Mouse (Mus musculus) embryonic facial prominence, embryonic 12.5 days (tissue): ENCODE results near the gene Arpc5l. TPM values are rescaled to one million over a fixed set of nuclear protein-coding genes. Genes with fewer than 3 reads are reported as not detected.

Experiments used
- ATAC-seq: fragments of 200-750 bp; cut with Nextera tagmentation; 2 replicates; pipeline ENCODE4 v1.8.0; 2017; ENCODE audit not compliant: insufficient number of reproducible peaks, insufficient read depth, low FRiP score, low TSS enrichment
- H3K27ac ChIP-seq: fragments of 300-500 bp; sonication (generic); 2 replicates; pipeline ENCODE4 v1.5.1; 2016; ENCODE audit warnings: mild to moderate bottlenecking
- H3K27me3 ChIP-seq: fragments of 300-500 bp; sonication (generic); 2 replicates; pipeline ENCODE4 v1.6.1; 2016; ENCODE audit warnings: mild to moderate bottlenecking, moderate library complexity
- H3K36me3 ChIP-seq: fragments of 300-500 bp; sonication (generic); 2 replicates; pipeline ENCODE4 v1.6.1; 2016; ENCODE audit warnings: mild to moderate bottlenecking
- H3K4me1 ChIP-seq: fragments of 300-500 bp; sonication (generic); 2 replicates; pipeline ENCODE4 v1.6.1; 2016
- H3K4me2 ChIP-seq: fragments of 300-500 bp; sonication (generic); replicated peaks from 2 replicates; pipeline ENCODE4 v1.6.1; 2016; ENCODE audit warnings: mild to moderate bottlenecking, moderate library complexity
- H3K4me3 ChIP-seq: fragments of 300-500 bp; sonication (generic); 2 replicates; pipeline ENCODE4 v1.5.1; 2016; ENCODE audit warnings: mild to moderate bottlenecking
- H3K9ac ChIP-seq: fragments of 300-500 bp; sonication (generic); 2 replicates; pipeline ENCODE4 v1.6.1; 2016; ENCODE audit warnings: mild to moderate bottlenecking, moderate library complexity
- H3K9me3 ChIP-seq: fragments of 300-500 bp; sonication (generic); 2 replicates; pipeline ENCODE4 v1.6.1; 2016; ENCODE audit warnings: mild to moderate bottlenecking, moderate library complexity
- WGBS: fragments of 180-500 bp; shearing (Covaris S2); methylation state at CpG from one replicate; pipeline ENCODE4 v1.1.7; 2016; 5-methylcytosine and 5-hydroxymethylcytosine counted together
- polyA plus RNA-seq: library from polyadenylated mRNA; unstranded; fragments of >200 nt; fragmentation: Nextera tagmentation; extraction: Ambion mirVana; gene quantifications from 2 replicates; pipeline ENCODE4 v1.2.1, GENCODE M21; 2016

Gene Arpc5l
- polyA plus RNA-seq, result 120 and 122 TPM in 2 replicates

DNA sequence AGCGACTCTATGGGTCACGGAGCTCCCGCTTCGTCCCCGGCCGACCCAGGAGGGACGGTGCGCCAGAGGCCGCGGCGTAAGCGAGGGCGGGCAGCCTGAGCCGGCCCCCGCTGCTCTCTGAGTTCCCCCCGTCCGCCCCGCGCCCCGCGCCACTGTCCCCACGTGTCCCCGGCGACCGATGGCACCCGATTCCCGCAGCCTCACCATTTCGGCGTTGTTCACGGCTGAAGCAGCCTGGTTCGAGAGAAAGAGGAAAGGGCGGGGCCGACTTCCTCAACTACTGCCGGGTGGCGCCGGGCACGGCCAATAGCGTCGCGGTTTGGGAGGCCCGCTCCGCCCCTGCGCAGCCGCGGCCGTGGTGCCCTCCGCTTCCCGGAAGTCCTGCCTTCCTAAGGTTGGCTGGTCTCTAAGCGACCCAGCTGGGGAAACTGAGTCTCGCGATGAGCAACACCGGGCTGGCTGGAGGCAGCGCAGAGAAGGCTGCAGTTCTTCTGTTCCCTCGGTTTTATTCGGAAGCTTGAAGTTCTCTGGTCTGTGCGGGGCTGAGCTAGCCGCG is at the start of gene Arpc5l:
Gene Arpc5l, plus strand, starts transcription at position 469 of the 556 bp plus-strand sequence.
- Histone ChIP-seq H3K27me3 (no peaks in the 10 kb centered on the region), H3K9me3 (no peaks in the 10 kb centered on the region), H3K27ac (peak within 1 kb of the TSS; percentile 91), H3K4me3 (peak within 1 kb of the TSS; percentile 83), H3K9ac (peak within 1 kb of the TSS; percentile 94), H3K36me3 (peaks cover 40% of the 10 kb centered on the region), H3K4me2 (peak within 1 kb of the TSS; percentile 91), H3K4me1 (peaks cover 38% of the 10 kb centered on the region)
- WGBS, result under 1% methylated on average over 58 of the region's 58 CpGs
- ATAC-seq, result peak; percentile 84

DNA sequence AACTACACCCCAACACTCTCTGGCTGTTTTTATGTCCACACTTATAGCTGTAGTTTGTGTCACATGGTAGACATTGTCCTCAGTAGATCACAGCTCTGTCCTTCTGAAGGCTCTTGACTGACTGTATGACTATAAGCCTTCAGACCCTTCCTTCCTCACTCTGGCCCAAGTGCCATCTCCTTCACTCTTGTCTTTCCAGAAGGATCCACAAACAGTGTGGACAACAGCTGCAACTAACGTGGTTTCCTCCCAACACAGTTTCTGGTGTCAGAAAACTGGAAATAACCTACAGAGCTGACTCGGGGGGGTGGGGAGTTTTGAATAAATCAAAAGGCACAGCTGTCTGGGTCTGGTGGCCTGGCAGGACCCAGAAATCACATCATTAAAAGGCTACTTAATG is 49.1 kb upstream of the Arpc5l start:
- Histone ChIP-seq H3K27me3 (no peaks in the 10 kb centered on the region), H3K4me1 (no peaks in the 10 kb centered on the region), H3K9ac (no peak overlapping the region), H3K4me3 (no peak overlapping the region), H3K36me3 (0 out of 2 replicates have a peak, but pooled peaks cover 4% of the 10 kb centered on the region), H3K4me2 (no peak overlapping the region), H3K9me3 (no peaks in the 10 kb centered on the region), H3K27ac (no peak overlapping the region)
- WGBS, result 65% methylated on average over 2 of the region's 2 CpGs
- ATAC-seq, result no peak

DNA sequence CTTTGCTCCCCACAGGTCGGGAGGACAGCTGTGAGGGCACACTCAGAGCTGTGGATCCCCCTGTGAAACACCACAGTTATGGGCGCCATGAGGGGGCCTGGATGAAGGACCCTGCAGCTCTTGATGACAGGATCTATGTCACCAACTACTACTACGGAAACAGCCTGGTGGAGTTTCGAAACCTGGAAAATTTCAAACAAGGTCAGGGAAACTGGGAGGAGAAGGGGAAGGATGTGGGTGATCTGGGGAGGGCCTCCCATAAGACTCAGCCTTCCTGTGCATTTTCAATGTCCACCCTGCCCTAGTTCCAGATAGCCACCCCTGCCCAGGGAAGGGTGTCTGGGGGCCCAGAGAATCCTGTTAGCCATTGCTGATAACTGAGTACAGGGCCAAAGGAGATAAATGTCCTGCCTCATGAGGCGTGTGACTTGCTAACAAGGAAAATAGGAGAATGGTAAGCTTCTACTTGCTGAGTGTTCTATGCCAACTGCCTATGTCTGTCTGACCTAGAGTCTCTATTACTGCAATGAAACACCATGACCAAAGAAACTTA is 47.4 kb upstream of the Arpc5l start:
- H3K4me2 ChIP-seq, result no peak overlapping the region
- H3K9me3 ChIP-seq, result no peaks in the 10 kb centered on the region
- no peak overlapping the region for H3K9ac ChIP-seq
- H3K27ac ChIP-seq, result no peak overlapping the region
- 0 out of 2 replicates have a peak, but pooled peaks cover 4% of the 10 kb centered on the region for H3K36me3 ChIP-seq
- WGBS, result 78% methylated on average over 5 of the region's 5 CpGs
- no peaks in the 10 kb centered on the region for H3K27me3 ChIP-seq
- H3K4me1 ChIP-seq, result no peaks in the 10 kb centered on the region
- no peak for ATAC-seq
- H3K4me3 ChIP-seq, result no peak overlapping the region

DNA sequence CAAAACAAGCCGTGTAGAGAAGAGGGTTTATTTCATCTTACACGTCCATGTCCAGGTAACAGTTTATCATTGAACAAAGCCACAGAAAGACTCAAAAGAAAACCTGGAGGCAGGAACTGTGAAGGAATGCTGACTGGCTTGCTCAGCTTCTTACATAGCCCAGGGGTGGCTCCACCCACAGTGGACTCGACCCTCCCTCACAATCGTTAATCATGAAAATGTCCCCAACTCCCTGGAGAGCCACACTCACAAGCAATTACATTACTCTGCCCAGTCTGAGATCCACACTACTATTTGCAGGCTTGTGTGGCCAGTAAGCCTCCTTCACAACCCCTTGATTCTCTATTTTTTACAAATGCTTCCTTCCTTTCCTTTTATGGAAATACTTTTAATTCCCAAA is 41.0 kb upstream of the Arpc5l start:
- Histone ChIP-seq H3K9ac (no peak overlapping the region), H3K27me3 (no peaks in the 10 kb centered on the region), H3K4me2 (no peak overlapping the region), H3K4me1 (no peaks in the 10 kb centered on the region), H3K36me3 (0 out of 2 replicates have a peak, but pooled peaks cover 4% of the 10 kb centered on the region), H3K9me3 (no peaks in the 10 kb centered on the region), H3K27ac (no peak overlapping the region), H3K4me3 (no peak overlapping the region)
- ATAC-seq, result no peak
- WGBS, result 30% methylated on average over 4 of the region's 4 CpGs

DNA sequence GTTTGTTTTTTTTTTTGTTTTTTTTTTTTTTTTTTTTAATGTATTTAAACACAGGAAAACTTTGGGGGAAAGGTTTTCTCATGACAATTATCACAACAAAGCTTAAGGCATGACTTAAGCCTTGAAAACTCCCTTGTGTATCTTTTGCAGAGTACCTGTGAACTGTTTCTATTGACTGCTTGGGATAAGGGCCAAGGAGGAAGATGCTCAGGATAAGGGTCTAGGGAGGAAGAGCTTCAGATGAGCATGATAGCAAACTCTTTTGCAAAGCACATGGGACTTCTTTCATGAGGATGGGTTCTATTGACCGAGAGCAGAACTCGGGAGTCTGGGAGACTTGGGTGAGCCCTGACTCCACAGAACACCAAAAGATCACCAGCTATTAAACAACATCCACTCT is 35.5 kb upstream of the Arpc5l start:
- ATAC-seq, result no peak
- H3K4me1 ChIP-seq, result no peaks in the 10 kb centered on the region
- H3K9ac ChIP-seq, result no peak overlapping the region
- H3K27ac ChIP-seq, result no peak overlapping the region
- no peak overlapping the region for H3K4me2 ChIP-seq
- H3K27me3 ChIP-seq, result no peaks in the 10 kb centered on the region
- WGBS, result 95% methylated on average over 2 of the region's 2 CpGs
- no peaks in the 10 kb centered on the region for H3K9me3 ChIP-seq
- H3K4me3 ChIP-seq, result no peak overlapping the region
- H3K36me3 ChIP-seq, result no peaks in the 10 kb centered on the region

DNA sequence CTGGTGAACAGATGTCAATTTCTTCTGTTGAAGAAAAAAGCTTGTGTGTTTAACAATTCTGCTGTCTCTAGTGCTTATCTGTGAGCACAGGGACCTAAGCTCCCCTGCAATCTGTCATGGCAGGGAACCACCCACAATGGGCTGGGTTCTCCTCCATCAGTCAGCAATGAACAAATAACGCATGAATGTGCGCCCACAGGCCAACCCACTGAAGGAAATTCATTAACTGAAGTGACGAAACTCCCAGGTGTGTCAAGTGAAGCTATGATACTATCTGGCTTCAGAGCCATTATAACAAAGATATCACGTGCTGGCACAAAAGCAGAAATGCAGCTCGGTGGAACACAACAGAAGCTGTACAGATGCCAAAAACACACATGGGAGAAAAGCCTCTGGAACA is 35.1 kb upstream of the Arpc5l start:
- Histone ChIP-seq H3K27ac (no peak overlapping the region), H3K9me3 (no peaks in the 10 kb centered on the region), H3K9ac (no peak overlapping the region), H3K4me3 (no peak overlapping the region), H3K36me3 (no peaks in the 10 kb centered on the region), H3K4me2 (no peak overlapping the region), H3K27me3 (no peaks in the 10 kb centered on the region), H3K4me1 (no peaks in the 10 kb centered on the region)
- no peak for ATAC-seq
- WGBS, result 84% methylated on average over 5 of the region's 5 CpGs

DNA sequence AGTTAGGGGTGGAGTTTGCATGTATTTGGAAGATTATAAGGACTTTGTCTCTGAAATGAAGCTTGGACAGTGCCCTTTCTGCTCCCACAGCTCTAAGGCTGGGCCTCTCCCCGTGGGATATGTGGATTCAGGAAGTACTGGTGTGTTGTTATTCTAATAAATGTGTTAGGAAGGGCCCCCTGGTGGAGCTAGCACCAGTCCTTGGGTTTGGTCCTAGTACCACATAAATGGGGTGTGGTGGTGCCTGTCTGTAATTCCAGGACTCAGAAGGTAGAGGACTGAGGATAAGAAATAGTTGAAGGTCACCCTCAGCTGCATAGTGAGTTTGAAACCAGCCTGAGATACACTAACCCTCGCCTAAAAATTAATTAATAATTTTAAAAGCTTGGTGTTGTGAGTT is 31.9 kb upstream of the Arpc5l start:
- no peaks in the 10 kb centered on the region for H3K9me3 ChIP-seq
- 40% methylated on average over 2 of the region's 2 CpGs for WGBS
- H3K27me3 ChIP-seq, result no peaks in the 10 kb centered on the region

DNA sequence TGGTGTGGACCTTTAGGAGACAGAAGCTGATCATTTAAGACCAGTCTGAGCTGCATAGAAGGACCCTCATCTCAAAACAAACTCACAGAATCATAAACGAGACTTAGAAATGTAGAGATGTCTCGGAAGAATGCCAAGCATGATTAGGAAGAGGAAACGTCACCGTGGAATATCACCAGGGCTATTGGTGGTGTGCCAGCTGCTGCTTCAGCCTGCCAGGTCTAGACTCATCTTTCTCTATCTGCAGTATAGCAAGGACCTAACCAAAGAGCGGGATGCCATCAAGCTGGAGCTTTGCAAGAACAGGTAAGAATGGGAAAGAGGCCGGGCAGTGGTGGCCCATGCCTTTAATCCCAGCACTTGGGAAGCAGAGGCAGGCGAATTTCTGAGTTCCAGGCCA is 31.4 kb upstream of the Arpc5l start:
- no peaks in the 10 kb centered on the region for H3K4me1 ChIP-seq
- no peaks in the 10 kb centered on the region for H3K36me3 ChIP-seq
- H3K9me3 ChIP-seq, result no peaks in the 10 kb centered on the region
- H3K4me2 ChIP-seq, result no peak overlapping the region
- WGBS, result 81% methylated on average over 7 of the region's 7 CpGs
- ATAC-seq, result no peak
- no peak overlapping the region for H3K4me3 ChIP-seq
- H3K27me3 ChIP-seq, result no peaks in the 10 kb centered on the region
- no peak overlapping the region for H3K9ac ChIP-seq
- no peak overlapping the region for H3K27ac ChIP-seq

More for the DNA sequence above, 31.9 kb upstream of the Arpc5l start:
- H3K27ac ChIP-seq, result no peak overlapping the region
- no peak for ATAC-seq
- no peaks in the 10 kb centered on the region for H3K4me1 ChIP-seq
- H3K4me3 ChIP-seq, result no peak overlapping the region
- H3K4me2 ChIP-seq, result no peak overlapping the region
- no peaks in the 10 kb centered on the region for H3K36me3 ChIP-seq
- H3K9ac ChIP-seq, result no peak overlapping the region

DNA sequence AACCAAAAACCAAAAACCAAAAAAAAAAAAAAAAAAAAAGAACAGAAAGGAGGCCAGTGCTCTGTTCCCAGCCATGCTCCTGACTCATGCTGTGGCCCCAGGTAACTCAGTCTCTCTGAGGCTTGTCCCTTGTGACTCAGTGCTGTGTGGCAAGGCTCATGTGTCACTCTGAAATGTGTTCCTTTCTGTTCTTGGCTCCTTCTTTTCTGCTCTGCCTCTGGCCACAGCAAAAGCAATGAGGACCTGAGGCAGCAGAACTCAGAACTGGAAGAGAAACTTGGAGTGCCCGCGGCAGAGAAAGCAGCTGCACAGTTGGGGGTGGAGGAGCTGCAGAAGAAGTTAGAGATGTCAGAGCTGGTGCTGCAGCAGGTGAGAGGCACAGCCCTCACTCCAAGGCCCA is 31.0 kb upstream of the Arpc5l start:
- no peak overlapping the region for H3K4me3 ChIP-seq
- H3K4me1 ChIP-seq, result no peaks in the 10 kb centered on the region
- no peaks in the 10 kb centered on the region for H3K9me3 ChIP-seq
- no peaks in the 10 kb centered on the region for H3K27me3 ChIP-seq
- H3K9ac ChIP-seq, result no peak overlapping the region
- ATAC-seq, result no peak
- H3K36me3 ChIP-seq, result no peaks in the 10 kb centered on the region
- WGBS, result 53% methylated on average over 2 of the region's 2 CpGs
- no peak overlapping the region for H3K27ac ChIP-seq
- no peak overlapping the region for H3K4me2 ChIP-seq

DNA sequence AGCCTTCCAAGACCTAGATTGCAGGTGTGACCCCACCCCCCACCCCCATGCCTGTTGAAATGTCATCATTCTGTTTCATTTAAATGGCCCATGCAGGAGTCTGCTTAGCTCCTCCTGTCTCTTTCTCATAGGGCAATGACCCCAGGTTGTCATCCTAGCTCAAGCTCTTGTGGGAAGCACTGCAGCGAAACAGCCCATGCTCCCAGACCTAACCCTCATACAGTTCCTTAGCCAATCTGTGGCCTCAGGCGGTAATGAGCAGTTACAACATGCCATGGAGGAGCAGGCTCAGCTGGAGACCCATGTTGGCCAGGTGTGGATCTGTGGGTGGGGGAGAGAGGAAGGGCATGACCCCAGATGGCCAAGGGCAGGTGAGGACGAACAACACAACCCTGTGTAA is 30.0 kb upstream of the Arpc5l start:
- ATAC-seq, result no peak
- WGBS, result 77% methylated on average over 3 of the region's 3 CpGs
- H3K36me3 ChIP-seq, result no peaks in the 10 kb centered on the region
- H3K4me3 ChIP-seq, result no peak overlapping the region
- no peaks in the 10 kb centered on the region for H3K27me3 ChIP-seq
- H3K9me3 ChIP-seq, result no peaks in the 10 kb centered on the region
- no peaks in the 10 kb centered on the region for H3K4me1 ChIP-seq
- H3K4me2 ChIP-seq, result no peak overlapping the region
- no peak overlapping the region for H3K9ac ChIP-seq
- no peak overlapping the region for H3K27ac ChIP-seq

DNA sequence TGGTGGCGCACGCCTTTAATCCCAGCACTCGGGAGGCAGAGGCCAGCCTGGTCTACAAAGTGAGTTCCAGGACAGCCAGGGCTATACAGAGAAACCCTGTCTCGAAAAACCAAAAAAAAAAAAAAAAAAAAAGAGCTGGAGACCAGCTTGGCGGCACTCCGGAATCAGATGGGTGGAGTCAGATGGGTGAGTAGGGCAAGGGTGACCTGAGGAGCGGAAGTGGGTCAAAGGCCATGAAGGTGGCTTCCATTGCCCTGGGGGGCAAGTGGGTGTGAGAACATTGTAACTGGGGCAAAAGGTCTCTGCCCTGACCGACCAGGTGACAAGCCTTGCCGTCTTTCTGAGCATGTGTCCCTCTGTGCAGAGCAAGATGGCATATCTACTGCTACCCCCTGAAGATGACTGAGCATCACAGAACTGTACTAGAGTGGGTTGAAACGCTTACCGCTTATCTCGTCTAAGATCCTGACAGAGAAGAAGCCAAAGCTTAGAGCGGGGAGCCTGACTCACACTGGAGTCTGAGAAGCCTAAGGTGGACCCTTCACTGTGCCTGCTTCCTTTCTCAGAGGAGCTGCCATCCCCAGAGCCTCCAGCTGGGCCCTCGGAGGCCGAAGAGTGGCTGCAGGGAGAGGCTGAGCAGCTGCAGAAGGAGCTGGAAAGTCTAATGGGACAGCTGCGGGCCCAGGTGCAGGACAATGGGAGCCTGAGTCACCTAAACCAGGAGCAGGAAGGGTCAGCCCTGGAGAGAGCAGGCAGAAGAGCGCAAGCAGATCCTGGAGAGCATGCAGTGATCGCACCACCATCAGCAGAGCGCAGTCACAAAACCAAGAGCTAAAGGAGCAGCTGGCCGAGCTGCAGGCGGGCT is 29.0 kb upstream of the Arpc5l start:
- no peak for ATAC-seq
- no peaks in the 10 kb centered on the region for H3K9me3 ChIP-seq
- no peak overlapping the region for H3K27ac ChIP-seq
- no peak overlapping the region for H3K9ac ChIP-seq
- no peak overlapping the region for H3K4me3 ChIP-seq
- no peaks in the 10 kb centered on the region for H3K36me3 ChIP-seq
- WGBS, result 77% methylated on average over 21 of the region's 21 CpGs
- no peaks in the 10 kb centered on the region for H3K4me1 ChIP-seq
- no peaks in the 10 kb centered on the region for H3K27me3 ChIP-seq
- no peak overlapping the region for H3K4me2 ChIP-seq

DNA sequence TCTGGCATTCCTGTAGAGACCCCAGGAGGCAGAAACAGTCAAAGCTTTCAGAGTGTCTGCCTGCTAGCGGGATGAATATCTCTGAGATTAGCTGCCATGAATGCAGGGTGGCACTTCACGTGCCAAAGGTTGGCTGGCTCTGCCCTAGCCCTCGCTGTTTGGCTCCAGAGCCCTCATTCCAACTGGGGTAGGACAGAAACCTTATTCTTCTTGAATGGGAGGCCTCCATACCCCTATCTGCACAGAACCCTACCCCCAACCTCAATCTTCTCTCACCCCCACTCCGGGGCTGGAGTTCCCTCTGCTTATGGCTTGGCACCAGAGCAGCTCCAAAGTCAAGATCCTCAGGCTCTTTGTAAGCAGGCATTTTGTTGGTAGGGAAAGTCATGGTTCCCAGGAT is 27.3 kb upstream of the Arpc5l start:
- Histone ChIP-seq H3K4me2 (no peak overlapping the region), H3K27ac (no peak overlapping the region), H3K9ac (no peak overlapping the region), H3K4me3 (no peak overlapping the region), H3K4me1 (no peaks in the 10 kb centered on the region), H3K27me3 (no peaks in the 10 kb centered on the region), H3K9me3 (no peaks in the 10 kb centered on the region), H3K36me3 (no peaks in the 10 kb centered on the region)
- WGBS, result 53% methylated on average over 4 of the region's 4 CpGs
- ATAC-seq, result no peak
